Mouse (Mus musculus): ENCODE results near the gene Kcnmb2.

DNA sequence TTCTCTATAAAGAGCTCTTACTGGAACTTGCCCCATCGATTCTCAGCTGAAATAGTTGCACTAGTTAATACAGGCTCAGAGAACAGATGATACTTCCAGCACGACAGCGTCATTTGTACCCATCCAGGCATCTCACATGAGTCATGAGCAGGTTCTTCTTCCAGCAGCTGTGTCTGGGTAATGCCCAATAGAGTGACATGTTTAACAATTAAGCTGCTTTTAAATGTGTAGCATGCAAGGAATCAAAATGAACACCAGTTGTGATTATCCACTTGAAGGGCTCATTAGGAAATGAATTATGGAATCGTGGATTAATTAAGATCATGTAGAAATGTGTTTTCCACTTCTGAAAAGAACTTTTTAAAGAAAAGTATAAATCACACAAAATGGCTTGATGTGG lies 245.4 kb downstream of the Kcnmb2 start:
- TF ChIP-seq CTCF (IDR thresholded peaks at IDR 0.05; ENCODE audit: low read depth) = no peak
- TF ChIP-seq EP300 (optimal IDR thresholded peaks at IDR 0.05) = no peak
